Mouse (Mus musculus) kidney, adult 2 months (tissue): Measurements from ENCODE around the gene Fn1.

ENCODE experiments used
- CTCF ChIP-seq: fragments of 200-500 bp; conservative IDR thresholded peaks from 2 replicates; pipeline ENCODE4 v1.5.1; 2011; ENCODE audit warnings: low read depth, mild to moderate bottlenecking, control low read depth, low read length, moderate library complexity, mixed read lengths; ENCODE audit not compliant: insufficient read depth, insufficient read length
- POLR2A ChIP-seq: fragments of 200-500 bp; IDR thresholded peaks from one replicate; pipeline ENCODE4 v1.6.1; 2011; ENCODE audit warnings: low read depth, low read length, control low read depth

DNA sequence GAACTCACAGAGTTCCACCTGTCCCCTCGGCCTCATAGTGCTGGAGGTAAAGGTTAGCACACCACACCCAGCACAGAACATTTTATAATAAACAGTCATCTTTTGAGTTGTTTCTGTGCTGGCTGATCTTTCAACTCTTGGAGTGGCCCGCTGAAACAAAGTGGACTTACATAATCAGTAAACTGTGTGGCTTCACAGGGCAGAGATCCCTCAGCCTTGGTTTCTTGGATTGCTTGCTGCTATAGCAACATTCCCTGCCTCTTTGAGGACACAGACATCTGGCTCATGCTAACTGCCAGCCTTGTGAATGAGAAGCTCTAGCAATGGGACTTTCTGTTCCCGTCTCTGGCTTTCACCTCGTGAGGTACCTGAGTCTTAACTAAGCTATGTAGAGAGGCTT is 73.5 kb downstream of the Fn1 start:
- TF ChIP-seq CTCF (no peak), POLR2A (no peak)
